Mouse (Mus musculus) thymus, postnatal 0 days (tissue): ENCODE data around the gene Zpr1. TPM values are rescaled to one million over a fixed set of nuclear protein-coding genes. Genes with fewer than 3 reads are reported as not detected.

Experiments used
- DNase-seq: peaks from one replicate; pipeline ENCODE4 v3.0.0-alpha.2; 2015; ENCODE audit warnings: low spot score
- polyA plus RNA-seq: library from polyadenylated mRNA; unstranded; fragments of >200 nt; fragmentation: Nextera tagmentation; extraction: Ambion mirVana; gene quantifications from 2 replicates; pipeline ENCODE4 v1.2.1, GENCODE M21; 2015

The Zpr1 gene
- polyA plus RNA-seq, 1 experiment from 2014 or later, result 58.3 TPM

- no peak for DNase-seq
Measured at GRCm38 (mm10) chr9:46328572-46329249, 55.8 kb downstream of the Zpr1 start.

DNA sequence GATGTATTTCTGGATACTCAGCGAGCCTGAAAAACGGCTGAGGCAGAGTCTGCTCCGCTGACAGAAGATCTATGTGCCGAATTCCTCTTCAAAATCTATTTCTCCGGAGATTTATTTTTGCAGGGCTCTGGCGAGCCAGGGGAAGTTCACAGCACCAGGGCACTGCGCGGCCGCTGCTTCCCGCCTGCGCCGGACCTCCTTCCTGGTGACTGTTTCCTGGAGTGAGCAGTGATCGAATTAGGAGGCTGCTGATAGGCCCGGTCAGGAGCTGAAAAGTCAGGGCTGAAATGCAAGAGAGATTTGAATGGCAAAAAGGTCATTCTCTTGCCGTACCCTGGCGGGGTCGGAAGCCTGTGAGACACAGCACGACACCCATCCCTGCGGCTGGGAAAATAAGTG is 56.4 kb downstream of the Zpr1 start:
- DNase-seq, result no peak

DNA sequence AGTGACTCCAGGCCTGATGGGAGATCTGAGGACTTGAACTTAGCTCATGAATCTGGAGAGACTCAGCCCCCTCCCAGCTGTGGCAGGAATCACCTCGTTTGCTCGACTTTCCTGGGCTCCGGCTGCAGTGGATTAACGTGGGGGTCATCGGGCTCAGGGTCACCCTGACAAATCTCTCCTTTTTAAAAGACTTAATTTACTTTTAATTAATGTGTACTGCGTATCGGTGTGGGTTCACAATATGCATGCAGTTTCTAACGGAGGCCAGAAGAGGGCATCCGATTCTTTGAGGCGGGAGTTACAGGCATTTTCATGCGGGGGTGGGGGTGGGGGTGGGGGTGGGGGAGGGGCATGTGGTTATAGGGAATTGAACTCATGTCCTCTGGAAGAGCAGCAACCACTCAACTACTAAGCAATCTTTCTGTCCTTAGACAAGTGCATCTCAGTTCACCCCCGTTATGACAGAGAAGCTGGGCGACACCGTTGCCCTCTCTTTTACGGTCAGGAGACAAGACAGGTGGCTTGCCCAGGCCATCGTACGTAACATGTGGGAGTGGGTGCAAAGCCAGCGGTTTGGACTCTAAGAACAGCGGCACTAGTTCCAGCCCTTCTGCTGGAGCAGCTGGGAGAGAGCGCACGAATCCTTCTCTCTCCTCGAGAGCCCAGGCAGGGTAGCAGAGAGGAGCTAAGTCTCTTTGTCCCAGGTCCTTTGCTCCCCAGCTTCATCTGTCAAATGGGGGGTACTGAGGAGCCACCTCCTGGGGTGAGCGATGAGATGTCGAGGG is 57.1 kb downstream of the Zpr1 start:
- no peak for DNase-seq

- no peak for DNase-seq
Measured at GRCm38 (mm10) chr9:46330586-46330895, 57.7 kb downstream of the Zpr1 start.

GRCm38 (mm10) chr9:46331301-46331700 is 58.4 kb downstream of the Zpr1 start:
- DNase-seq, result no peak

Other genes starting within 250 kb of the Zpr1 start
- gene Apoa1, start 44.5 kb upstream of the Zpr1 start, polyA plus RNA-seq, result 5.4 and 7.0 TPM in 2 replicates
- gene Apoc3, start 37.4 kb upstream of the Zpr1 start, polyA plus RNA-seq, result 1.3 and 1.4 TPM in 2 replicates
- 2.9 TPM in 2 replicates for gene Apoa4, start 32.4 kb upstream of the Zpr1 start, polyA plus RNA-seq
- 0.18 and 0.30 TPM in 2 replicates for gene Apoa5, start 4.4 kb upstream of the Zpr1 start, polyA plus RNA-seq
- gene Bud13, start 9.9 kb downstream of the Zpr1 start, polyA plus RNA-seq, result 19.5 and 19.6 TPM in 2 replicates
- not detected in 2 replicates for gene 4931429L15Rik, start 46.9 kb downstream of the Zpr1 start, polyA plus RNA-seq